Mouse (Mus musculus) skeletal muscle tissue, postnatal 0 days (tissue): ENCODE measurements around the gene Olfr203. TPM values are rescaled to one million over a fixed set of nuclear protein-coding genes. Genes with fewer than 3 reads are reported as not detected.

Experiments
- polyA plus RNA-seq: library from polyadenylated mRNA; unstranded; fragments of >200 nt; fragmentation: Nextera tagmentation; extraction: Ambion mirVana; gene quantifications from 2 replicates; pipeline ENCODE4 v1.2.1, GENCODE M21; 2015

Olfr203 gene
- not detected in 2 replicates for polyA plus RNA-seq

GRCm38 (mm10) chr16:59298581-59298980, at the start of gene Olfr203:
Olfr203 (plus strand) TSS chr16:59298881.

GRCm38 (mm10) chr16:59272532-59272931, 26.1 kb upstream of the Olfr203 start, which contains the start of gene Olfr201:
Olfr201 (minus strand) TSS chr16:59272632.

GRCm38 (mm10) chr16:59286693-59287092, 12.0 kb upstream of the Olfr203 start, which contains the start of gene Olfr202:
Olfr202 (minus strand) TSS chr16:59286793.

GRCm38 (mm10) chr16:59318148-59318547, 19.5 kb downstream of the Olfr203 start, which contains the start of gene Olfr204:
Olfr204 (minus strand) TSS chr16:59318248.

GRCm38 (mm10) chr16:59331038-59331437, 32.4 kb downstream of the Olfr203 start, which contains the start of gene Olfr205:
Olfr205 (minus strand) TSS chr16:59331138.

GRCm38 (mm10) chr16:59349146-59349545, 50.5 kb downstream of the Olfr203 start, which contains the start of gene Olfr206:
Olfr206 (minus strand) TSS chr16:59349246.

Other genes starting within 250 kb of the Olfr203 start
- gene Olfr190, start 220.9 kb upstream of the Olfr203 start, polyA plus RNA-seq = not detected in 2 replicates
- gene Olfr191, start 209.1 kb upstream of the Olfr203 start, polyA plus RNA-seq = not detected in 2 replicates
- not detected in 2 replicates for gene Olfr193, start 187.0 kb upstream of the Olfr203 start, polyA plus RNA-seq
- gene Olfr194, start 177.8 kb upstream of the Olfr203 start, polyA plus RNA-seq = not detected in 2 replicates
- gene Olfr195, start 151.8 kb upstream of the Olfr203 start, polyA plus RNA-seq = not detected in 2 replicates
- gene Olfr196, start 128.4 kb upstream of the Olfr203 start, polyA plus RNA-seq = not detected in 2 replicates
- gene Olfr198, start 95.3 kb upstream of the Olfr203 start, polyA plus RNA-seq = not detected in 2 replicates
- not detected in 2 replicates for gene Olfr199, start 79.1 kb upstream of the Olfr203 start, polyA plus RNA-seq
- not detected in 2 replicates for gene Olfr201, start 26.2 kb upstream of the Olfr203 start, polyA plus RNA-seq
- not detected in 2 replicates for gene Olfr202, start 12.1 kb upstream of the Olfr203 start, polyA plus RNA-seq
- gene Olfr204, start 19.4 kb downstream of the Olfr203 start, polyA plus RNA-seq = not detected in 2 replicates
- gene Olfr205, start 32.3 kb downstream of the Olfr203 start, polyA plus RNA-seq = not detected in 2 replicates
- not detected in 2 replicates for gene Olfr206, start 50.4 kb downstream of the Olfr203 start, polyA plus RNA-seq
- not detected in 2 replicates for gene Olfr209, start 65.1 kb downstream of the Olfr203 start, polyA plus RNA-seq
- gene Gabrr3, start 108.5 kb downstream of the Olfr203 start, polyA plus RNA-seq = 0.03 TPM in 1 of 2 replicates, not detected in the other
- 12.6 and 13.5 TPM in 2 replicates for gene Riox2, start 172.9 kb downstream of the Olfr203 start, polyA plus RNA-seq